Mouse (Mus musculus) G1E (cell line): ENCODE measurements around the gene Iffo1.

Experiments
- CTCF ChIP-seq: IDR thresholded peaks from 2 replicates; pipeline ENCODE4 v1.5.1; 2012; ENCODE audit warnings: low read depth, low read length, inconsistent platforms, mixed read lengths
- GATA1 ChIP-seq: IDR thresholded peaks from 2 replicates; pipeline ENCODE4 v1.6.1; 2012; ENCODE audit warnings: borderline replicate concordance, low read length, inconsistent platforms, mixed read lengths
- TAL1 ChIP-seq: conservative IDR thresholded peaks from 2 replicates; pipeline ENCODE4 v1.6.1; 2012; ENCODE audit warnings: low read depth, low read length, inconsistent platforms, mixed read lengths

DNA sequence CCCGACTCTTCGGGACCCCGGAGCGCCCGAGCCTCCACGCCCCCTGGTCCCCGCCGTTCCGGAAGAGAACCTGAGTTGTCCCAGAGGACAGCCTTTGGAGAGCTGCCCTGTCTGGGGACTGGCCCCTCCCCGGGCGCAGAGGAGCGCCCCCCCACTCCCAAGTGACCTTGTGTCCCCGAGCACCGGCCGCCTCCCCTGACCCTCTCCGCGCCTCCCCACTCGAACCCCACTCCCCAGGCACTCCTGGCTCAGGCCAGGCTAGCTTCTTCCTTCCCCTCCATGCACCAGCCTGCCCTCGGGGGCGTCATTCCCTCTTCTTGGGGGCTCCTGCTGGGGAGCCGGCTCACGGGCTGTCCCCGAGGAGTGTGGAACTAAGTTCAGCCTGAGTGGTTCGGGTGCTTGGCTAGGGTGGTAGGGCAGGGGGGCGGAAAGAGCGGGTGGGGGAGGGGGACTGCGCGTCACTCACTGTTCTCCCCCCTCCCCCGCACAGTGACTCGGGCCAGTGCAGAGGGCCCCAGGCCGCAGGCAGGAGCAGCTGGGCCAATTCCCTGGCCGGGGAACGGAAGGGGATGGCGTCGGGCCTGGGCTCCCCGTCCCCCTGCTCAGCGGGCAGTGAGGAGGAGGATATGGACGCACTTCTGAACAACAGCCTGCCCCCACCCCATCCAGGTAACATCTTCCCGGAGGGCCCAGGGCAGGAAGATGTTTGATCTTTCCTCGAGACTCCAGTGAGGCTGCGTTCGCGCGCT, 48.3 kb upstream of the Iffo1 start:
- TF ChIP-seq CTCF (no peak), GATA1 (no peak), TAL1 (no peak)
